Comparison of ENCODE assay signal across 37 mouse cellular contexts in the genomic region with DNA sequence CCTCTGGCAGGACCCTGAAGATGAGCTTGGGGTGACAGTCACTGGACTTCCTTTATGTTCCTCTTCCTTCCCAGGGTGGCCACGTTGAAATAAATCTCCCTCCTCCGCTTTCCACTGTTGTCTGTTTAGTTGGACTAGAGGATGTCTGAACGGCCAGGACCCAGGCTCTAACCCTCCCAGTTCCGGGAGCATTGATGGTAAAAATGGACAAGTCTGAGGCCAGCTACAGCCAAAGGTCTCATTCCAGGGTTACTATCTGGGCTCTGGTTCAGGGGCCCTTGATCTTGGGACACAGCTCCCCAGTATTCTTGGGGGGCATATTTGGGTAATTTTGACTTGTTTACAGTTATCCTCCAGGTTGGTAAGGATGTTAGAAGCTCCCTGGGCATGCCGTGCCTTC. TPM values are rescaled to one million over a fixed set of nuclear protein-coding genes. Genes with fewer than 3 reads are reported as not detected.
DNase-seq lines count a peak whose midpoint lies in the region; ATAC-seq and TF ChIP-seq lines count a peak whose summit lies in the region.
"Had no signal": no experiment of that assay in that cellular context is flagged by ENCODE, and none has a peak within 500 bp of the region (broad histone marks: within the 10 kb centered on the region; RNA-seq: fewer than 3 reads in every experiment).

No protein-coding gene starts in this region.

- no peak overlapping the region for H3K27ac ChIP-seq in heart, adult 2 months
- H3K27ac ChIP-seq in hindbrain, embryonic 12.5 days = 0 out of 2 replicates have a peak overlapping the region, but pooled peaks have one; percentile 4
- no peak overlapping the region for H3K27ac ChIP-seq in hindbrain, embryonic 16.5 days (ENCODE audit: low read depth, low read length)
- H3K27ac ChIP-seq in ES-Bruce4 (ENCODE audit: insufficient read depth, low read length) = peak overlapping the region; percentile 43; the same call in 1 of the 2 replicates
- H3K27ac ChIP-seq in embryonic facial prominence, embryonic 10.5 days (replicated peaks) = 0 out of 2 replicates have a peak overlapping the region, but pooled peaks have one; percentile 100
- H3K27ac ChIP-seq: liver, embryonic 14.5 days; macrophage; neural tube, embryonic 12.5 days had no signal

- peak; percentile 81 for DNase-seq in heart, adult 11 months
- no peak for DNase-seq in heart, adult 2 months
- no peak for DNase-seq in embryonic facial prominence, embryonic 10.5 days (ENCODE audit: low spot score)
- DNase-seq: adrenal gland, adult 2 months; adrenal gland, postnatal 36 days; B cell, adult 2 months; gastrocnemius, postnatal 14 days; layer of hippocampus, postnatal 36 days; liver; lung, adult 2 months; lung, postnatal 10 days; right cerebral cortex, adult 18-20 months; spleen, adult 18-20 months; thymus, adult 2 months; thymus, postnatal 4 days had no signal

- no peak for TF ChIP-seq EP300 in heart, adult 2 months (IDR thresholded peaks at IDR 0.05; ENCODE audit: insufficient read depth, low read depth, low read length)
- no peak for TF ChIP-seq EP300 in ES-Bruce4 (IDR thresholded peaks at IDR 0.05; ENCODE audit: insufficient read depth, low read depth, low read length)

- intact Hi-C loops in heart, adult 2 months (cut with DNase I) = loop anchor here (2.0 kb wide), 1 partner anchor 15 kb away; no protein-coding TSS in a partner anchor

- TF ChIP-seq CTCF in heart, adult 2 months (IDR thresholded peaks at IDR 0.05) = no peak
- TF ChIP-seq CTCF in ES-Bruce4 (IDR thresholded peaks at IDR 0.05; ENCODE audit: low read depth, low read length) = no peak

- H3K79me2 ChIP-seq in heart, adult 2 months (replicated peaks; ENCODE audit: control insufficient read depth, insufficient read depth, low read length) = no peaks in the 10 kb centered on the region

- H3K27me3 ChIP-seq in heart, adult 2 months (ENCODE audit: control insufficient read depth, insufficient read depth, low read length) = no peaks in the 10 kb centered on the region
- H3K27me3 ChIP-seq in hindbrain, embryonic 12.5 days = no peaks in the 10 kb centered on the region
- no peaks in the 10 kb centered on the region for H3K27me3 ChIP-seq in hindbrain, embryonic 16.5 days (replicated peaks; ENCODE audit: control insufficient read depth, insufficient read depth, low read length)
- no peaks in the 10 kb centered on the region for H3K27me3 ChIP-seq in ES-Bruce4 (ENCODE audit: control insufficient read depth, insufficient read depth, low read length, poor library complexity, severe bottlenecking)
- H3K27me3 ChIP-seq in embryonic facial prominence, embryonic 10.5 days (replicated peaks; ENCODE audit: low read depth, poor library complexity, severe bottlenecking) = no peaks in the 10 kb centered on the region
- H3K27me3 ChIP-seq: neural tube, embryonic 12.5 days had no signal

- peaks cover 4% of the 10 kb centered on the region; the same call in 1 of the 2 replicates for H3K4me1 ChIP-seq in heart, adult 2 months (ENCODE audit: control insufficient read depth, insufficient read depth, low read length)
- H3K4me1 ChIP-seq in hindbrain, embryonic 12.5 days = peaks cover 34% of the 10 kb centered on the region
- peaks cover 16% of the 10 kb centered on the region for H3K4me1 ChIP-seq in hindbrain, embryonic 16.5 days (ENCODE audit: control insufficient read depth, insufficient read depth, low read depth, low read length)
- H3K4me1 ChIP-seq in ES-Bruce4 (ENCODE audit: control insufficient read depth, insufficient read depth, low read length) = peaks cover 9% of the 10 kb centered on the region
- peaks cover 35% of the 10 kb centered on the region for H3K4me1 ChIP-seq in embryonic facial prominence, embryonic 10.5 days

- no peaks in the 10 kb centered on the region for H3K36me3 ChIP-seq in heart, adult 2 months (ENCODE audit: control insufficient read depth, insufficient read depth, low read length)
- peaks cover 18% of the 10 kb centered on the region for H3K36me3 ChIP-seq in hindbrain, embryonic 12.5 days
- H3K36me3 ChIP-seq in hindbrain, embryonic 16.5 days (ENCODE audit: control insufficient read depth, insufficient read depth, low read length) = no peaks in the 10 kb centered on the region
- H3K36me3 ChIP-seq in ES-Bruce4 (ENCODE audit: control insufficient read depth, insufficient read depth, low read length, poor library complexity, severe bottlenecking) = peaks cover 26% of the 10 kb centered on the region
- peaks cover 26% of the 10 kb centered on the region for H3K36me3 ChIP-seq in embryonic facial prominence, embryonic 10.5 days (replicated peaks)

- WGBS in heart, adult 2 months = 64% methylated on average over 5 of the region's 5 CpGs
- 57% methylated on average over 5 of the region's 5 CpGs for WGBS in hindbrain, embryonic 12.5 days
- WGBS in hindbrain, embryonic 16.5 days = 43% methylated on average over 5 of the region's 5 CpGs
- 79% methylated on average over 5 of the region's 5 CpGs for WGBS in embryonic facial prominence, embryonic 10.5 days

- no peak overlapping the region for H3K4me3 ChIP-seq in heart, adult 2 months
- no peak overlapping the region for H3K4me3 ChIP-seq in hindbrain, embryonic 12.5 days
- no peak overlapping the region for H3K4me3 ChIP-seq in hindbrain, embryonic 16.5 days (ENCODE audit: low read length)
- no peak overlapping the region for H3K4me3 ChIP-seq in ES-Bruce4 (ENCODE audit: low read depth, low read length)
- no peak overlapping the region for H3K4me3 ChIP-seq in embryonic facial prominence, embryonic 10.5 days
- H3K4me3 ChIP-seq: erythroblast, embryonic 14.5 days; myocyte; neural tube, embryonic 12.5 days had no signal

- H3K9me3 ChIP-seq in hindbrain, embryonic 12.5 days (replicated peaks) = no peaks in the 10 kb centered on the region
- no peaks in the 10 kb centered on the region for H3K9me3 ChIP-seq in hindbrain, embryonic 16.5 days (ENCODE audit: control insufficient read depth, low read length)
- peaks cover 4% of the 10 kb centered on the region for H3K9me3 ChIP-seq in ES-Bruce4 (replicated peaks; ENCODE audit: control insufficient read depth, insufficient read depth, low read length, poor library complexity, severe bottlenecking)
- H3K9me3 ChIP-seq in embryonic facial prominence, embryonic 10.5 days = 0 out of 2 replicates have a peak, but pooled peaks cover 2% of the 10 kb centered on the region
- H3K9me3 ChIP-seq: neural tube, embryonic 12.5 days had no signal

- H3K4me2 ChIP-seq in hindbrain, embryonic 12.5 days (replicated peaks) = no peak overlapping the region
- no peak overlapping the region for H3K4me2 ChIP-seq in hindbrain, embryonic 16.5 days (ENCODE audit: low read length)

- H3K9ac ChIP-seq in heart, adult 2 months (ENCODE audit: low read depth, low read length) = no peak overlapping the region
- no peak overlapping the region for H3K9ac ChIP-seq in hindbrain, embryonic 12.5 days
- no peak overlapping the region for H3K9ac ChIP-seq in hindbrain, embryonic 16.5 days (ENCODE audit: low read depth, low read length)
- H3K9ac ChIP-seq in ES-Bruce4 (ENCODE audit: low read depth, poor library complexity, severe bottlenecking) = no peak overlapping the region
- H3K9ac ChIP-seq: liver, embryonic 14.5 days; neural tube, embryonic 12.5 days had no signal

- ATAC-seq in hindbrain, embryonic 12.5 days (ENCODE audit: low FRiP score) = no peak
- no peak for ATAC-seq in hindbrain, embryonic 16.5 days
- ATAC-seq: activated CD4-positive, CD25-positive, alpha-beta regulatory T cell, adult 4 months; intestine, postnatal 0 days; midbrain, embryonic 16.5 days had no signal

- no peak for TF ChIP-seq POLR2A in heart, adult 2 months (IDR thresholded peaks at IDR 0.05; ENCODE audit: insufficient read depth, low read depth, low read length)
- no peak for TF ChIP-seq POLR2A in ES-Bruce4 (IDR thresholded peaks at IDR 0.05; ENCODE audit: insufficient read depth, low read length)

RNA-seq across cellular contexts. Expression of gene Mif, which starts 1.5 kb away (rescaled TPM):
- 100 to 1,000 TPM; 200 to 220 TPM for total RNA-seq in heart, adult 2 months (2021)
- polyA plus RNA-seq in heart, adult 2 months (2012; rRNA removed) = 375 and 556 TPM in 2 replicates
- polyA plus RNA-seq in hindbrain, embryonic 12.5 days (2016; fragmentation: Nextera tagmentation; extraction: Ambion mirVana) = 1,134 and 1,420 TPM in 2 replicates
- 1,592 and 1,680 TPM in 2 replicates for polyA plus RNA-seq in hindbrain, embryonic 16.5 days (2015; fragmentation: Nextera tagmentation; extraction: Ambion mirVana)
- 1,651 and 1,929 TPM in 2 replicates for polyA plus RNA-seq in ES-Bruce4 (2011; ENCODE audit: insufficient read depth, insufficient read length, low read depth, missing spikeins)
- polyA plus RNA-seq in embryonic facial prominence, embryonic 10.5 days (2016; fragmentation: Nextera tagmentation; extraction: Ambion mirVana) = 3,361 and 3,650 TPM in 2 replicates

RNA-seq across cellular contexts. Expression of gene Gstt2, which starts 24.4 kb away (rescaled TPM):
- total RNA-seq in heart, adult 2 months (2021) = 10 to 100 TPM in 1 of 2 experiments, 1 to 10 TPM in 1; 8.0 to 12.8 TPM
- 53.4 and 69.1 TPM in 2 replicates for polyA plus RNA-seq in heart, adult 2 months (2012; rRNA removed)
- 7.9 and 8.4 TPM in 2 replicates for polyA plus RNA-seq in hindbrain, embryonic 12.5 days (2016; fragmentation: Nextera tagmentation; extraction: Ambion mirVana)
- polyA plus RNA-seq in hindbrain, embryonic 16.5 days (2015; fragmentation: Nextera tagmentation; extraction: Ambion mirVana) = 7.9 and 8.5 TPM in 2 replicates
- polyA plus RNA-seq in ES-Bruce4 (2011; ENCODE audit: insufficient read depth, insufficient read length, low read depth, missing spikeins) = 26.3 and 31.9 TPM in 2 replicates
- 6.8 and 8.5 TPM in 2 replicates for polyA plus RNA-seq in embryonic facial prominence, embryonic 10.5 days (2016; fragmentation: Nextera tagmentation; extraction: Ambion mirVana)

RNA-seq across cellular contexts. Expression of gene Derl3, which starts 31.6 kb away (rescaled TPM):
- under 1 TPM; 0.50 to 0.65 TPM for total RNA-seq in heart, adult 2 months (2021)
- polyA plus RNA-seq in heart, adult 2 months (2012; rRNA removed) = 1.0 and 1.3 TPM in 2 replicates
- polyA plus RNA-seq in hindbrain, embryonic 12.5 days (2016; fragmentation: Nextera tagmentation; extraction: Ambion mirVana) = 2.7 and 2.9 TPM in 2 replicates
- polyA plus RNA-seq in hindbrain, embryonic 16.5 days (2015; fragmentation: Nextera tagmentation; extraction: Ambion mirVana) = 0.64 and 1.9 TPM in 2 replicates
- polyA plus RNA-seq in ES-Bruce4 (2011; ENCODE audit: insufficient read depth, insufficient read length, low read depth, missing spikeins) = 9.6 and 13.8 TPM in 2 replicates
- polyA plus RNA-seq in embryonic facial prominence, embryonic 10.5 days (2016; fragmentation: Nextera tagmentation; extraction: Ambion mirVana) = 2.3 and 3.0 TPM in 2 replicates
- total RNA-seq: common myeloid progenitor, adult 5-6 weeks; gastrocnemius, postnatal 14 days had no signal
- polyA plus RNA-seq: erythroblast, embryonic 14.5 days; macrophage had no signal

RNA-seq across cellular contexts. Expression of gene Gstt4, which starts 39.2 kb away (rescaled TPM):
- not detected for total RNA-seq in heart, adult 2 months (2021)
- 0.29 and 0.44 TPM in 2 replicates for polyA plus RNA-seq in heart, adult 2 months (2012; rRNA removed)
- not detected in 2 replicates for polyA plus RNA-seq in hindbrain, embryonic 12.5 days (2016; fragmentation: Nextera tagmentation; extraction: Ambion mirVana)
- not detected in 2 replicates for polyA plus RNA-seq in hindbrain, embryonic 16.5 days (2015; fragmentation: Nextera tagmentation; extraction: Ambion mirVana)
- polyA plus RNA-seq in ES-Bruce4 (2011; ENCODE audit: insufficient read depth, insufficient read length, low read depth, missing spikeins) = not detected in 2 replicates
- polyA plus RNA-seq in embryonic facial prominence, embryonic 10.5 days (2016; fragmentation: Nextera tagmentation; extraction: Ambion mirVana) = 0.21 TPM in 1 of 2 replicates, not detected in the other
- total RNA-seq: adrenal gland, adult 2 months; adrenal gland, postnatal 36 days; common myeloid progenitor, adult 5-6 weeks; ES-E14; gastrocnemius, postnatal 14 days; granulocyte monocyte progenitor cell, adult 5-6 weeks; heart, postnatal 4 days; layer of hippocampus, postnatal 36 days; megakaryocyte-erythroid progenitor cell, adult 5-6 weeks had no signal
- polyA plus RNA-seq: adrenal gland, adult 2 months; brain, embryonic 14.5 days; embryonic facial prominence, embryonic 14.5 days; erythroblast, embryonic 14.5 days; heart, embryonic 16.5 days; intestine, postnatal 0 days; large intestine, adult 2 months; limb, embryonic 11.5 days; lung, adult 2 months; macrophage; midbrain, embryonic 16.5 days; myocyte; neural tube, embryonic 12.5 days; stomach, embryonic 16.5 days had no signal

RNA-seq across cellular contexts. Expression of gene Smarcb1, which starts 59.8 kb away (rescaled TPM):
- total RNA-seq in heart, adult 2 months (2021) = 10 to 100 TPM; 21.1 to 23.3 TPM
- 19.6 and 20.0 TPM in 2 replicates for polyA plus RNA-seq in heart, adult 2 months (2012; rRNA removed)
- 296 and 298 TPM in 2 replicates for polyA plus RNA-seq in hindbrain, embryonic 12.5 days (2016; fragmentation: Nextera tagmentation; extraction: Ambion mirVana)
- 252 TPM in 2 replicates for polyA plus RNA-seq in hindbrain, embryonic 16.5 days (2015; fragmentation: Nextera tagmentation; extraction: Ambion mirVana)
- polyA plus RNA-seq in ES-Bruce4 (2011; ENCODE audit: insufficient read depth, insufficient read length, low read depth, missing spikeins) = 71.1 and 79.6 TPM in 2 replicates
- 284 and 291 TPM in 2 replicates for polyA plus RNA-seq in embryonic facial prominence, embryonic 10.5 days (2016; fragmentation: Nextera tagmentation; extraction: Ambion mirVana)

Comparison
In these comparisons a context has a peak if more than half of its experiments do, and no peak if none do; other contexts are left out.
1. H3K27ac ChIP-seq: peak in hindbrain, embryonic 12.5 days (single experiment), ES-Bruce4 (single experiment) and embryonic facial prominence, embryonic 10.5 days (single experiment); none in heart, adult 2 months (single experiment) and hindbrain, embryonic 16.5 days (single experiment).